Mouse (Mus musculus): ENCODE data around the gene Olfr1346.
A peak's percentile ranks its signal among the peaks of the same experiment; 100 is the strongest.

Gene Olfr1346

DNA sequence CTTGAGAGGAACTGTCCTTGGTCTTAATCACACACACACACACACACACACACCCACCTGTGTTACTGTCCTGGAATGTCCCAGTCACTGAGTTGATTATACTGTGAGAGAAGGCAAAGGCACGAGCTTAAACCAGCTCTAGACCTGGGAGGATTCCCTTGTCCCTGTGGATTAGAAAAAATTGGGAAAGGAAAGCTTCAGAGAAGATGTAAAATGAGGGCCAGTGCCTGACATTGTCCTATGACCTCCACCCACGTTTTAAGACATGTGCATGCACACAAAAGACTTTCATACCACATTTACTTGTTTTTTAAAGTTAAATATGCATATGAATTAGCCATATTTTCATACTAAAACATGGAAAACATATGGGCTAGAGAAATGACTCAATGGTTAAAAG lies 19.9 kb downstream of the Olfr1346 start, which contains the start of gene Olfr5:
Gene Olfr5 (minus strand): TSS at position 101 of the 400 bp plus-strand sequence.
- Histone ChIP-seq H3K4me1 (replicated peaks; ENCODE audit: low read depth, low read length) (no peaks in the 10 kb centered on the region), H3K36me3 (ENCODE audit: insufficient read depth, low read length) (no peaks in the 10 kb centered on the region), H3K27me3 (ENCODE audit: insufficient read depth, low read length) (no peaks in the 10 kb centered on the region; the same call in 1 of the 2 replicates), H3K9me3 (ENCODE audit: low read length) (no peaks in the 10 kb centered on the region), H3K4me3 (replicated peaks; ENCODE audit: low read length) (no peak within 1 kb of the TSS)
- no peak for TF ChIP-seq CTCF (conservative IDR thresholded peaks at IDR 0.05; ENCODE audit: low read length)
- no peak for TF ChIP-seq POU5F1 (IDR thresholded peaks at IDR 0.05; ENCODE audit: borderline replicate concordance, low read length)
- no peak for TF ChIP-seq NANOG (IDR thresholded peaks at IDR 0.05; ENCODE audit: borderline replicate concordance, low read length)

DNA sequence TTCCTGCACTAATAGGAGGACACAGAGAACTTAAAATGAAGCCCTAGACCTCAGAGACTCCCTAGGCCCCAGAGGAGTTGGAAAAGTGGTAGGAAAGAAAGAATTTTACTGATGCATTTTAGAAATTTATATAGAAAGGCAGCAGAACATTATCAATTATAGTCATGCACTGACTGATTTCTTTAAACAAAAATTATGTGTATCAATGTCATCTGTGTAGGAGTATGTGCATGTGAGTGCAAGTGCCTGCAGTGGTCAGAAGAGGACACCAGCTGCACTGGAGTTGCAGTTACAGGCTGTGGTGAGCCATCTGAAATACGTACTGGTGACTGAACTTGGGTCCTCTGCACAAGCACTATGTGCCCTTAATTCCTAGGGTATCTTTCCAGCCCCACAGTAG lies 32.8 kb downstream of the Olfr1346 start, which contains the start of gene Olfr1347:
Gene Olfr1347 (minus strand): TSS at position 101 of the 400 bp plus-strand sequence.
- no peak within 1 kb of the TSS for H3K4me3 ChIP-seq (replicated peaks; ENCODE audit: low read length)
- H3K9me3 ChIP-seq (ENCODE audit: low read length): no peaks in the 10 kb centered on the region
- H3K4me1 ChIP-seq (replicated peaks; ENCODE audit: low read depth, low read length): no peaks in the 10 kb centered on the region
- TF ChIP-seq NANOG (IDR thresholded peaks at IDR 0.05; ENCODE audit: borderline replicate concordance, low read length) (no peak), CTCF (conservative IDR thresholded peaks at IDR 0.05; ENCODE audit: low read length) (no peak), POU5F1 (IDR thresholded peaks at IDR 0.05; ENCODE audit: borderline replicate concordance, low read length) (no peak)
- H3K27me3 ChIP-seq (ENCODE audit: insufficient read depth, low read length): no peaks in the 10 kb centered on the region
- no peaks in the 10 kb centered on the region for H3K36me3 ChIP-seq (ENCODE audit: insufficient read depth, low read length)

DNA sequence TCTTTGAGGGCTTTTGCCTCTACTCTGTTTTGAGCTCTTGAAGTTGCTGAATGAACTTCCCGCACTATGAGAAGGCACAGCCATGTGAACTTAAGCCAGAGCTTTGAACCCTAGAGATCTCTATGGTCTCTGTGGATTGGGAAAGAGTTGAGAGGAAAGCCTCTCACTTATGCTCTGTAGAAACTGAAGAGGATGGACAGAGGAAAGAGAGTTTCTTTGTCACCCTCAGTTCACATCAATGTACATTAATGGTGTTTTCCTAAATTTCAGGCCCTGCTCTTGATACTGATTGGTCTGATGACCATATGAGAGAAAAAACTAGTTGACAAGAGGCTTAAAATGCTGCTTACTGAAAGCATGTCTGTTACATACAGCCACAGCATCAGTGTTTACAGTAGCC lies 41.7 kb downstream of the Olfr1346 start, which contains the start of gene Olfr1348:
Gene Olfr1348 (minus strand): TSS at position 101 of the 400 bp plus-strand sequence.
- TF ChIP-seq NANOG (IDR thresholded peaks at IDR 0.05; ENCODE audit: borderline replicate concordance, low read length): no peak
- TF ChIP-seq POU5F1 (IDR thresholded peaks at IDR 0.05; ENCODE audit: borderline replicate concordance, low read length): no peak
- Histone ChIP-seq H3K36me3 (ENCODE audit: insufficient read depth, low read length) (no peaks in the 10 kb centered on the region), H3K9me3 (ENCODE audit: low read length) (no peaks in the 10 kb centered on the region), H3K4me3 (replicated peaks; ENCODE audit: low read length) (no peak within 1 kb of the TSS), H3K4me1 (replicated peaks; ENCODE audit: low read depth, low read length) (no peaks in the 10 kb centered on the region), H3K27me3 (ENCODE audit: insufficient read depth, low read length) (no peaks in the 10 kb centered on the region)

DNA sequence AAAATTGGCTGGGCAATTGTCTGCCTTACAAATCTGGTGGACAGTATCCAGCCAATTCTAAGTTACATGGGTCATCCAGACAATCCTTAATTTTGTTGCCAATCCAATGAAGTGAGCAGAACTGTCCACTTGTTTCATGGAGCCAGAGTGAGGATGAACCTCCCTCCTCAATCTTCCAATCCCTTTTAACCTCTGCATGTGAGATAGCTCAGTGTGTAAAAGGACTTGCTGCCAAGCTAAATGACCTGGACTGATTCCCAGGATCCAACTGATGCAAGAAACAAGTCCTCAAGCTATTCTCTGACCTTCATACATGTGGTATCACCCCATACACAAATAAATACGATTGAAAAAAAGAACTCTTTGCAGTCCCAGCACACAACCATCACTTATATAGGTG lies 54.8 kb downstream of the Olfr1346 start:
- Histone ChIP-seq H3K9me3 (ENCODE audit: low read length) (no peaks in the 10 kb centered on the region), H3K4me3 (replicated peaks; ENCODE audit: low read length) (no peak overlapping the region), H3K27me3 (ENCODE audit: insufficient read depth, low read length) (peaks cover 8% of the 10 kb centered on the region), H3K36me3 (ENCODE audit: insufficient read depth, low read length) (no peaks in the 10 kb centered on the region), H3K4me1 (replicated peaks; ENCODE audit: low read depth, low read length) (no peaks in the 10 kb centered on the region)
- TF ChIP-seq CTCF (conservative IDR thresholded peaks at IDR 0.05; ENCODE audit: low read length): no peak

DNA sequence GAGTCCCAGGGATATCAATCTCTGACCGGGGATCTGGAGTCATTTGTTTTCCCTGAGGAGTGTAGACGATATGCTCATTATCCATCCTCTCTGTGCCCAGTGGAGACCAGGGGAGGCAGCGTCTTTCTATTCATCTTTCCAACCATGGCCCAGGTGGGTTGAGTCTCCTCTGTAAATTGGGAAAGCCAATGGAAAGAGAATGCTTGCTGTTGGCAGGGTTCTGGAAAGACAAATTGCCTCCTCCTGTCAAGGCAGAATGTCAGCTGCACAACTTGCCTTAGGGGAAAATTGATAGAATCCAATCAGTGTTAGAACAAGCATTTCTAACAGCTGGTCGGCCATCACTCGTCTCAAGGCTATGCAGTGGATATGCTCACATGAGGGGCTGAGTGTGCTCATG lies 55.9 kb downstream of the Olfr1346 start, which contains the start of gene Olfr1349:
Gene Olfr1349 (minus strand): TSS at position 101 of the 400 bp plus-strand sequence.
- Histone ChIP-seq H3K4me3 (replicated peaks; ENCODE audit: low read length) (no peak within 1 kb of the TSS), H3K36me3 (ENCODE audit: insufficient read depth, low read length) (no peaks in the 10 kb centered on the region)
- no peak for TF ChIP-seq NANOG (IDR thresholded peaks at IDR 0.05; ENCODE audit: borderline replicate concordance, low read length)
- no peak for TF ChIP-seq POU5F1 (IDR thresholded peaks at IDR 0.05; ENCODE audit: borderline replicate concordance, low read length)
- TF ChIP-seq CTCF (conservative IDR thresholded peaks at IDR 0.05; ENCODE audit: low read length): no peak

DNA sequence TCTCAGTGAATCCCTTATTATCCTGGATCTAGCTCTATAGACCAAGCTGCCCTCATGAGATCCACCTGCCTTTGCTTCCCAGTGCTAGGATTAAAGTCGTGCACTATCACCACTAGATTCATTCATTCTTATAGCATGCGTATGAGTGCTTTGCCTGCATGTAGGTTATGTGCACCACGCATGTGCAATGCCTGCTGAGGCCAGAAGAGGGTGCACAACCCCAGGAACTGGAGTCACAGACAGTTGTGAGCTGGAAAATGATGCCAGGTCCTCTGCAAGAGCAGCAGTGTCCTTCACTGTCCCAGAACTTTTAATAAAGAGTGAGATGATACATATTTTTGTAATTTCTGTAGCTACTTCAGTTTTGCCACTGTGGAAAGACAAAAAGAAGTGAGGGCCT lies 58.1 kb downstream of the Olfr1346 start:
- H3K4me3 ChIP-seq (replicated peaks; ENCODE audit: low read length): no peak overlapping the region
- no peaks in the 10 kb centered on the region for H3K27me3 ChIP-seq (ENCODE audit: insufficient read depth, low read length)
- TF ChIP-seq POU5F1 (IDR thresholded peaks at IDR 0.05; ENCODE audit: borderline replicate concordance, low read length) (no peak), CTCF (conservative IDR thresholded peaks at IDR 0.05; ENCODE audit: low read length) (peak; percentile 97)
- no peaks in the 10 kb centered on the region for H3K4me1 ChIP-seq (replicated peaks; ENCODE audit: low read depth, low read length)
- no peaks in the 10 kb centered on the region for H3K9me3 ChIP-seq (ENCODE audit: low read length)
- H3K36me3 ChIP-seq (ENCODE audit: insufficient read depth, low read length): no peaks in the 10 kb centered on the region

More for the DNA sequence above, 55.9 kb downstream of the Olfr1346 start, which contains the start of gene Olfr1349:
- Histone ChIP-seq H3K27me3 (ENCODE audit: insufficient read depth, low read length) (peaks cover 4% of the 10 kb centered on the region; the same call in 1 of the 2 replicates), H3K9me3 (ENCODE audit: low read length) (no peaks in the 10 kb centered on the region), H3K4me1 (replicated peaks; ENCODE audit: low read depth, low read length) (no peaks in the 10 kb centered on the region)

DNA sequence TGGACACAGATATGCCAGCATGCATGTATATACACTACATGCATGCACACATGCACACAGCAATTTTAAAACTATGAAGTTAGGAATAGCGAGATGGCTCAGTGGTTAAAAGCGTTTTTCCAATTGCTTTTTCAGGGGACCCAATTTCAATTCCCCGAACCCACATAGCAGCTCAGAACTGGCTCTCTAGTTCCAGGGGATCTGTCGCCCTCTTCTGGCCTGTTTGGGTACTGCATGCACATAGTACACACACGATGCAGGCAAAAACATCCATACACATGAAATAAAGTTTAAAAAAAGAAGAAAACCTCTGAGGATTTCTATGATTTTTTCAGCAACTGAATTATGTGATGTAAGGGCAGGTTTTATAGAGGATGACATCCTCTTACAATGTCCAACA lies 59.2 kb downstream of the Olfr1346 start:
- Histone ChIP-seq H3K4me3 (replicated peaks; ENCODE audit: low read length) (no peak overlapping the region), H3K27me3 (ENCODE audit: insufficient read depth, low read length) (no peaks in the 10 kb centered on the region), H3K9me3 (ENCODE audit: low read length) (no peaks in the 10 kb centered on the region), H3K36me3 (ENCODE audit: insufficient read depth, low read length) (no peaks in the 10 kb centered on the region), H3K4me1 (replicated peaks; ENCODE audit: low read depth, low read length) (no peaks in the 10 kb centered on the region)
- peak; percentile 97 for TF ChIP-seq CTCF (conservative IDR thresholded peaks at IDR 0.05; ENCODE audit: low read length)
- TF ChIP-seq POU5F1 (IDR thresholded peaks at IDR 0.05; ENCODE audit: borderline replicate concordance, low read length): no peak
